Mouse (Mus musculus) forebrain, postnatal 0 days (tissue): ENCODE measurements around the gene Olfr1222. TPM values are rescaled to one million over a fixed set of nuclear protein-coding genes. Genes with fewer than 3 reads are reported as not detected.
"Not testable (repeated sequence)": the region's sequence is repeated elsewhere in the genome, so short reads cannot be mapped to it uniquely, and the experiment has no call there.

Experiments
- ATAC-seq: fragments of 200-750 bp; cut with Nextera tagmentation; 2 replicates; pipeline ENCODE4 v1.8.0; 2017; ENCODE audit warnings: mild to moderate bottlenecking, moderate library complexity
- DNase-seq: peaks from one replicate; pipeline ENCODE4 v3.0.0-alpha.2; 2015
- H3K27ac ChIP-seq: fragments of 300-500 bp; sonication (generic); 2 replicates; pipeline ENCODE4 v1.5.1; 2014; ENCODE audit warnings: low read depth, mild to moderate bottlenecking, antibody characterized with exemption, low read length, moderate library complexity, mixed read lengths
- H3K27me3 ChIP-seq: fragments of 300-500 bp; sonication (generic); 2 replicates; pipeline ENCODE4 v1.6.1; 2014; ENCODE audit warnings: mild to moderate bottlenecking, low read length, mixed read lengths; ENCODE audit not compliant: insufficient read depth
- H3K36me3 ChIP-seq: fragments of 300-500 bp; sonication (generic); 2 replicates; pipeline ENCODE4 v1.6.1; 2014; ENCODE audit warnings: mild to moderate bottlenecking, moderate library complexity; ENCODE audit not compliant: insufficient read depth
- H3K4me1 ChIP-seq: fragments of 300-500 bp; sonication (generic); 2 replicates; pipeline ENCODE4 v1.6.1; 2014; ENCODE audit warnings: antibody characterized with exemption; ENCODE audit not compliant: insufficient read depth
- H3K4me2 ChIP-seq: fragments of 300-500 bp; sonication (generic); 2 replicates; pipeline ENCODE4 v1.6.1; 2014; ENCODE audit warnings: low read depth, mild to moderate bottlenecking, moderate library complexity
- H3K4me3 ChIP-seq: fragments of 300-500 bp; sonication (generic); 2 replicates; pipeline ENCODE4 v1.5.1; 2014; ENCODE audit warnings: low read depth, low read length, mixed read lengths
- H3K9ac ChIP-seq: fragments of 300-500 bp; sonication (generic); 2 replicates; pipeline ENCODE4 v1.6.1; 2014; ENCODE audit warnings: mild to moderate bottlenecking
- H3K9me3 ChIP-seq: fragments of 300-500 bp; sonication (generic); 2 replicates; pipeline ENCODE4 v1.6.1; 2016; ENCODE audit warnings: low read length
- CTCF ChIP-seq: sonication (generic); IDR thresholded peaks from 2 replicates; pipeline ENCODE4 v1.5.1; 2016; ENCODE audit warnings: antibody characterized with exemption, control low read depth, low read depth
- WGBS: fragments of 180-500 bp; shearing (Covaris S2); extraction: QIAGEN DNeasy Blood & Tissue Kit; methylation state at CpG from one replicate; pipeline ENCODE4 v1.1.7; 2014; 5-methylcytosine and 5-hydroxymethylcytosine counted together
- polyA plus RNA-seq: library from polyadenylated mRNA; unstranded; fragments of >200 nt; fragmentation: Nextera tagmentation; extraction: Ambion mirVana; gene quantifications from 2 replicates; pipeline ENCODE4 v1.2.1, GENCODE M21; 2015
- total RNA-seq: library from RNA; depleted of rRNA; stranded (reverse); fragments of >200 nt; gene quantifications from 2 replicates; pipeline ENCODE4 v1.2.3, GENCODE M21; 2014; rRNA removed

Olfr1222 gene
- total RNA-seq (not detected in 2 replicates), polyA plus RNA-seq (not detected in 2 replicates)

DNA sequence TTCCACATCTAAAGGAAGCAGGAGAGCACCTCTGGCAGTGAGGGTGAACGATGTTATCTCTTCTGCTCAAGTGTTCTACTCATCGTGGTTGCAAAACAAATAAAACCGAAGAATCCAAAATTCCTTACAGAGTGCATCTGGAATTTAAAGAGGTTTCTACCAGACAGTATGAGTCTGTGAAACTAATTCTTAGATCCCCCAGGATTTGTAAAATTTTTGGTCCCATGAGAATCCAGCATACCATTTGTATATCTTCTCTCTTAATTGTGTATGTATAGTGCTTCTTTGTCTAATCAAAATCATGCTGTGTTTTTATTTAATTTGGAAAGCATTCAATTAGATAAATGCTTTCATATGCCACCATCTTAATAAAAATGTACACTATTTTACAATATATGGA is at the start of gene Olfr1222:
Olfr1222 (minus strand) TSS at position 101 of the 400 bp plus-strand sequence.
- no peak for DNase-seq
- Histone ChIP-seq H3K36me3 (no peaks in the 10 kb centered on the region), H3K9me3 (no peaks in the 10 kb centered on the region), H3K9ac (no peak within 1 kb of the TSS), H3K4me3 (no peak within 1 kb of the TSS), H3K4me2 (no peak within 1 kb of the TSS), H3K27ac (no peak within 1 kb of the TSS), H3K27me3 (no peaks in the 10 kb centered on the region), H3K4me1 (no peaks in the 10 kb centered on the region)
- no peak for ATAC-seq
- 82% methylated on average over 3 of the region's 3 CpGs for WGBS
- no peak for TF ChIP-seq CTCF

DNA sequence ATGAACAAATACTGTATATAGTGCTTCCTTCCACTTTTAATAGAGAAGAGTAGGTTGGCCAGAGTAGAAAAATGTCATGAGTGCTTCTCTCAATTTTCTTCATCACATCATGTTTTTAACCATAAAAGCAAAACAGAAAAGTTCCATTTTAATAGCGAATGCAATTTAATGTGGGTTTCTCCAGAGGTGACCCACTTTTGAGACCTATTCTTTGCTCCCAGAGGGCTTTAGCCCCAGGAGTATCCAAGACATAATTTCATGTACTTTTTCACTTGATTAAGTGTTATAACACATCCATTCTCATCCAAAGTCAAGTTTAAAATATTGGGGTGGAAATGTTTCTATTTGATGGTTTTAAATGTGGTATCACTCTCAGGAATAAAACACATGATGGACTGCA is 41.7 kb upstream of the Olfr1222 start, which contains the start of gene Olfr1225:
Olfr1225 (minus strand) TSS at position 101 of the 400 bp plus-strand sequence.
- Histone ChIP-seq H3K9ac (no peak within 1 kb of the TSS), H3K36me3 (no peaks in the 10 kb centered on the region), H3K9me3 (no peaks in the 10 kb centered on the region), H3K4me3 (no peak within 1 kb of the TSS), H3K27ac (no peak within 1 kb of the TSS), H3K4me2 (no peak within 1 kb of the TSS), H3K27me3 (no peaks in the 10 kb centered on the region), H3K4me1 (no peaks in the 10 kb centered on the region)
- DNase-seq (no peak), ATAC-seq (no peak)
- no peak for TF ChIP-seq CTCF
- WGBS, result 91% methylated on average over 1 of the region's 1 CpGs

DNA sequence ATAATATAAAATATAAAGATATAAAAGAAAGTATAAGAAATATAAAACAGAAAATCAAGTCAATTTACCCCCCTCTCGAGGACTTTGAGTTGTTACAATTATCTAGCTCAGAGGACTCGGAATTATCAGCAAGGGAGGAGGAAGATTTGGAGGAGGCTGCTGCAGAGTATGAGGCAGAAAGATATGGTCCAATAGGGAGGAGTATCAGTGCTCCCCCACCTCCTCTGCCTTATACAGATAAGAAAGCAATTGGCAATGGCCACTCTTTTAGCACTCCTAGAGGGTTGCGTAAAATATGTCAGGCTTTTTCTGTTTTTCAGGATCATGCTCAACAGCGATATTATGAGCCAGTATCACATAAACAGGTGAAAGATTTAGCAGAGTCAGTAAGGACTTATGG is 31.9 kb upstream of the Olfr1222 start:
- DNase-seq, H3K9ac ChIP-seq, H3K36me3 ChIP-seq, H3K27me3 ChIP-seq, H3K27ac ChIP-seq, H3K4me2 ChIP-seq, H3K4me3 ChIP-seq, H3K4me1 ChIP-seq, H3K9me3 ChIP-seq, ATAC-seq: not testable (repeated sequence)
- 97% methylated on average over 4 of the region's 4 CpGs for WGBS

DNA sequence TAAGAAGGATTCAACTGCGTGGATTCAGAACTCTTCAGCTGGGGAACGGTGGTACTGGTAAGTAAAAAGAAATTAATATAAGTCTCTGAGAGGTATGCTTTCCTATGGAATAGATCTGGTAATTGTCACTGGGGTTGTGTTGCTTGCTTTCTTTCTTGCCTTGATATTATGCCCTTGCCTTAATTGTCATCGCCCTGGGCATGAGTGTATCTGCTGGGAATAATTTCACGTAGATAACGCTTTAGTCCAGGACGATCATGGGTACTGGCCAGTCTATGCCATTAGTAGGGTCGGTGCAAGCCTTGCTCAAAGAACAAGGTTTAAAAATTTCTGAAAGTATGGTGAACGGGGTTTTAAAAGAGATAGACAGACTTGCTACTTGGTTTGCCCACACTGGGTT is 31.1 kb upstream of the Olfr1222 start, which contains the start of gene Olfr1224-ps1:
Olfr1224-ps1 (minus strand) TSS at position 101 of the 400 bp plus-strand sequence.
- WGBS, result 94% methylated on average over 8 of the region's 8 CpGs
- H3K36me3 ChIP-seq, H3K9ac ChIP-seq, H3K27ac ChIP-seq, H3K27me3 ChIP-seq, H3K9me3 ChIP-seq, H3K4me2 ChIP-seq, H3K4me3 ChIP-seq, H3K4me1 ChIP-seq, ATAC-seq, DNase-seq: not testable (repeated sequence)

DNA sequence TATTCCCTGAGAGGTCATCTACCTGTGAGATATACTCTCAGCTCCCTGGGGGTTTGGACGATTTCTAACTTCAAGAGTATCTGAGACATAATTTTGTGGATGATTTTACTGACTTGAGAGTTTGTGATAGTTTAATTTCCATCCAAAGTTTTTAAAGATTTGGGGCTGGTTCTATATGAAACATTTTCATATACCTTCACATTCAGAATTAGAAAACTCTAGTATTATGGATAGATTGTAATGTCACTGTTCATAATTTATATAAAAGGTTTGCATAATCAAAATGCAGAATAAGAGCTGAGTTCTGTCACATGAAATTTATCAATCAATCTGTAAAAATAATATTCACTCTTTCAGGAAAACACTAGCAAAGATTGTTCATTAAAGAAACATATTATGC is 18.6 kb upstream of the Olfr1222 start, which contains the start of gene Olfr1223:
Olfr1223 (minus strand) TSS at position 101 of the 400 bp plus-strand sequence.
- Histone ChIP-seq H3K4me3 (no peak within 1 kb of the TSS), H3K4me1 (no peaks in the 10 kb centered on the region), H3K27me3 (no peaks in the 10 kb centered on the region), H3K4me2 (no peak within 1 kb of the TSS), H3K9me3 (no peaks in the 10 kb centered on the region), H3K9ac (no peak within 1 kb of the TSS), H3K36me3 (no peaks in the 10 kb centered on the region), H3K27ac (no peak within 1 kb of the TSS)
- ATAC-seq, result no peak
- no peak for DNase-seq
- no peak for TF ChIP-seq CTCF
- WGBS, result 87% methylated on average over 1 of the region's 1 CpGs

DNA sequence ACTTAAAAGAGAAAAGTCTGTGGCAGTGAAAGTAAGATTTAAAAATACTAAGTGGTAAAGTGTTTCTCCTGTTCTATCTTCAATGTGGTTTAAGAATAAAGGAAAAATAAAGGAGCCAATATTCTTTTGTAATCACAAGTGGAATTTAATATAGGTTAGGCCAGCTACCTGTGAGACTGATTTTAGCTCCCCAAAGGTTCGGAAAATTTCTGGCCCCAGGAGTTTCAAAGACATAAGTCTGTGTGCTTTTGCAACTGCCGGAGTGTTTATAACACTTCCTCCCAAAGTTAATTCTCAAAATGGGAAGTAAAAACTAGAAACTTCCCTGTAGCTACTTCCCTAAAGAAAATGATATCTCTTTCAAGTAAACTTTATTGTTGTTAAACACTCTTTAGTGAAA is 15.7 kb downstream of the Olfr1222 start, which contains the start of gene Olfr1221:
Olfr1221 (minus strand) TSS at position 101 of the 400 bp plus-strand sequence.
- no peak for DNase-seq
- Histone ChIP-seq H3K9me3 (no peaks in the 10 kb centered on the region), H3K4me2 (no peak within 1 kb of the TSS), H3K4me3 (no peak within 1 kb of the TSS), H3K9ac (no peak within 1 kb of the TSS), H3K27ac (no peak within 1 kb of the TSS), H3K36me3 (no peaks in the 10 kb centered on the region), H3K27me3 (no peaks in the 10 kb centered on the region), H3K4me1 (no peaks in the 10 kb centered on the region)
- no peak for ATAC-seq
- no peak for TF ChIP-seq CTCF
- 94% methylated on average over 2 of the region's 2 CpGs for WGBS

DNA sequence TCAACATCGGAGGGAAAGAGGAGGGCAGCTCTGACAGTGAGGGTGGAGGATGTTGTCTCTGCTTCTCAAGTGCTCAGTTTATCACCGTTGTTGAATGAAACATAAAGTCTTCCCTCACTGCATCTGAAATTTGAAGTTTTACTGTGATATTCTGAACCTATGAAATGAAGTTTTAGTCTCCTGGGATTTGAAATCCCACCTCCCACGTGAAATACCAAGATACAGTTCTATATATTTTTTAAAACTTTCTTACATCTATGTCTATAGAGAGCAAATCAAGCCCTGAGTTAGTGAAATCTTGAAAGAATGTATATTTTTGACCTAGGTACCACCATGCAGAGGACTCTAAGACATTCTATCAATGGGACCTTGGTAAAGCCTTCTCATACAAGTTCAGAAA is 26.1 kb downstream of the Olfr1222 start, which contains the start of gene Olfr1220:
Olfr1220 (minus strand) TSS at position 101 of the 400 bp plus-strand sequence.
- 74% methylated on average over 3 of the region's 3 CpGs for WGBS
- DNase-seq (no peak), ATAC-seq (no peak)
- Histone ChIP-seq H3K9me3 (no peaks in the 10 kb centered on the region), H3K4me3 (no peak within 1 kb of the TSS), H3K9ac (no peak within 1 kb of the TSS), H3K36me3 (no peaks in the 10 kb centered on the region), H3K4me1 (no peaks in the 10 kb centered on the region), H3K4me2 (no peak within 1 kb of the TSS), H3K27me3 (no peaks in the 10 kb centered on the region), H3K27ac (no peak within 1 kb of the TSS)
- TF ChIP-seq CTCF, result no peak

DNA sequence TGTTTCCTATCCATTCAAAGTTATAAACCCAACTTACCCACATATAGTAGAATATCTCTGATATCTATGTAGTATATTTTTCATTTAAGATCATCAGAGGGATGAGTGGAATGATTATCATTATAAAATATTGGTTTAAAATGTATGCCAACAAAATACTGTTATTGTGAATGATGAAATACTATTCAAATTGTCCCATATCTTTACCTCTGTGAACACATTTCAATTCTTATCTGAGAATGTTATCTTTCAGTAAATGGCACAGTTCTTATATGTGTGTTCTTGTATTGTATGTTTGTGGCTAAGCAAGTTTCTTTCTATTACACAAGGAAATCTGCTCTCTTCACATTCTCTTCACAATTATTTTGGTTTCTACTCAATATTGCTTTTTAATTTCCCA is 27.2 kb downstream of the Olfr1222 start:
- H3K27ac ChIP-seq, result no peak overlapping the region
- H3K4me2 ChIP-seq, result no peak overlapping the region
- H3K9me3 ChIP-seq, result no peaks in the 10 kb centered on the region
- no peaks in the 10 kb centered on the region for H3K4me1 ChIP-seq
- no peak overlapping the region for H3K4me3 ChIP-seq
- no peak for ATAC-seq
- no peak for DNase-seq
- no peak for TF ChIP-seq CTCF
- H3K36me3 ChIP-seq, result no peaks in the 10 kb centered on the region
- H3K27me3 ChIP-seq, result no peaks in the 10 kb centered on the region
- no peak overlapping the region for H3K9ac ChIP-seq
